Mouse (Mus musculus): ENCODE measurements around the gene Suv39h1. TPM values are rescaled to one million over a fixed set of nuclear protein-coding genes. Genes with fewer than 3 reads are reported as not detected.
A peak's percentile ranks its signal among the peaks of the same experiment; 100 is the strongest.
"Not testable (repeated sequence)": the region's sequence is repeated elsewhere in the genome, so short reads cannot be mapped to it uniquely, and the experiment has no call there.

Gene Suv39h1
- 10 to 100 TPM; 35.0 to 36.7 TPM for total RNA-seq (2021)

GRCm38 (mm10) chrX:8074430-8075014 is at the start of gene Suv39h1:
Gene Suv39h1 (minus strand): TSS chrX:8074760.
- intact Hi-C loops (cut with DNase I): no loop called here
- DNase-seq: peak; percentile 94

GRCm38 (mm10) chrX:8123821-8124470 is 49.4 kb upstream of the Suv39h1 start:
- no peak for DNase-seq
- intact Hi-C loops (cut with DNase I): no loop called here

GRCm38 (mm10) chrX:8117264-8117663 is 42.7 kb upstream of the Suv39h1 start:
- no peak for DNase-seq
- intact Hi-C loops (cut with DNase I): no loop called here

GRCm38 (mm10) chrX:8115275-8115674 is 40.7 kb upstream of the Suv39h1 start:
- no peak for DNase-seq
- intact Hi-C loops (cut with DNase I): no loop called here

GRCm38 (mm10) chrX:8105019-8105418 is 30.5 kb upstream of the Suv39h1 start:
- no peak for DNase-seq
- intact Hi-C loops (cut with DNase I): no loop called here

- no peak for DNase-seq
- intact Hi-C loops (cut with DNase I): no loop called here
Measured at GRCm38 (mm10) chrX:8102213-8102668, 27.7 kb upstream of the Suv39h1 start.

GRCm38 (mm10) chrX:8101017-8101416 is 26.5 kb upstream of the Suv39h1 start:
- intact Hi-C loops (cut with DNase I): no loop called here
- peak; percentile 76 for DNase-seq

GRCm38 (mm10) chrX:8099435-8099834 is 24.9 kb upstream of the Suv39h1 start:
- intact Hi-C loops (cut with DNase I): no loop called here
- no peak for DNase-seq

GRCm38 (mm10) chrX:8096787-8097242 is 22.3 kb upstream of the Suv39h1 start:
- intact Hi-C loops (cut with DNase I): no loop called here
- DNase-seq: peak; percentile 96

GRCm38 (mm10) chrX:8096068-8096786 is 21.7 kb upstream of the Suv39h1 start:
- intact Hi-C loops (cut with DNase I): not testable (repeated sequence)
- DNase-seq: peak; percentile 71

- no peak for DNase-seq
- intact Hi-C loops (cut with DNase I): no loop called here
Measured at GRCm38 (mm10) chrX:8095546-8095945, 21.0 kb upstream of the Suv39h1 start.

- intact Hi-C loops (cut with DNase I); DNase-seq: not testable (repeated sequence)
Measured at GRCm38 (mm10) chrX:8090954-8091347, 16.4 kb upstream of the Suv39h1 start.

- intact Hi-C loops (cut with DNase I): no loop called here
- DNase-seq: no peak
Measured at GRCm38 (mm10) chrX:8090346-8090953, 15.9 kb upstream of the Suv39h1 start, which contains the start of gene Was. Gene Was (minus strand): TSS chrX:8090498.

GRCm38 (mm10) chrX:8089746-8090145 is 15.2 kb upstream of the Suv39h1 start:
- intact Hi-C loops (cut with DNase I): no loop called here
- DNase-seq: no peak

- no peak for DNase-seq
- intact Hi-C loops (cut with DNase I): no loop called here
Measured at GRCm38 (mm10) chrX:8085611-8086010, 11.1 kb upstream of the Suv39h1 start.

- intact Hi-C loops (cut with DNase I): no loop called here
- DNase-seq: no peak
Measured at GRCm38 (mm10) chrX:8084771-8085259, 10.3 kb upstream of the Suv39h1 start.

GRCm38 (mm10) chrX:8075104-8075503 is 544 bp upstream of the Suv39h1 start:
- no peak for DNase-seq
- intact Hi-C loops (cut with DNase I): no loop called here

GRCm38 (mm10) chrX:8073881-8074429 is 605 bp downstream of the Suv39h1 start:
- intact Hi-C loops (cut with DNase I): no loop called here
- peak; percentile 35 for DNase-seq

- intact Hi-C loops (cut with DNase I): no loop called here
- no peak for DNase-seq
Measured at GRCm38 (mm10) chrX:8069166-8069565, 5.4 kb downstream of the Suv39h1 start.

- DNase-seq; intact Hi-C loops (cut with DNase I): not testable (repeated sequence)
Measured at GRCm38 (mm10) chrX:8051044-8051781, 23.3 kb downstream of the Suv39h1 start.

Data from left cerebral cortex, postnatal 4 days (tissue).